Mouse (Mus musculus) cerebellum, adult 2 months (tissue): ENCODE results near the gene Bcas3.

Experiments
- CTCF ChIP-seq: fragments of 200-500 bp; IDR thresholded peaks from 2 replicates; pipeline ENCODE4 v1.5.1; 2011; ENCODE audit warnings: low read depth, mild to moderate bottlenecking, control low read depth, low read length, moderate library complexity, borderline replicate concordance; ENCODE audit not compliant: insufficient read depth
- POLR2A ChIP-seq: fragments of 200-500 bp; IDR thresholded peaks from 2 replicates; pipeline ENCODE4 v1.6.1; 2011; ENCODE audit warnings: low read length, control low read depth, borderline replicate concordance; ENCODE audit not compliant: insufficient read depth

- no peak for TF ChIP-seq POLR2A
- no peak for TF ChIP-seq CTCF
Observed at GRCm38 (mm10) chr11:85844971-85845370, 492.0 kb downstream of the Bcas3 start.
